Mouse (Mus musculus) MEL (cell line): Measurements from ENCODE around the gene Sec16a. TPM values are rescaled to one million over a fixed set of nuclear protein-coding genes. Genes with fewer than 3 reads are reported as not detected.

Experiments used
- DNase-seq: peaks from one replicate; pipeline ENCODE4 v3.0.0; 2011; ENCODE audit warnings: low read depth, low spot score
- H3K27ac ChIP-seq: 2 replicates; pipeline ENCODE4 v1.5.1; 2012; ENCODE audit warnings: low read depth, mild to moderate bottlenecking, control low read depth, low read length, moderate library complexity; ENCODE audit not compliant: control insufficient read depth
- H3K27me3 ChIP-seq, 2 experiments: fragments of 150-350 bp in 1 of 2; sonication (generic) in 1 of 2; 2 replicates each; pipeline ENCODE4 v1.6.1; 2012; ENCODE audit warnings: low read length in 2 of 2, mild to moderate bottlenecking in 2 of 2, improper control_type of control experiment in 1 of 2, moderate library complexity in 1 of 2; ENCODE audit not compliant: insufficient read depth in 2 of 2, control insufficient read depth in 1 of 2
- H3K36me3 ChIP-seq, 2 experiments: 2 replicates each; pipeline ENCODE4 v1.6.1; 2012 to 2014; ENCODE audit warnings: low read length in 2 of 2, improper control_type of control experiment in 1 of 2, inconsistent platforms in 1 of 2, mild to moderate bottlenecking in 1 of 2; ENCODE audit not compliant: insufficient read depth in 2 of 2, control insufficient read depth in 1 of 2
- H3K4me1 ChIP-seq, 2 experiments: fragments of 150-350 bp in 1 of 2; sonication (generic) in 1 of 2; 2 replicates each; pipeline ENCODE4 v1.6.1; 2012; ENCODE audit warnings: low read length in 2 of 2, improper control_type of control experiment in 1 of 2, mild to moderate bottlenecking in 1 of 2; ENCODE audit not compliant: insufficient read depth in 2 of 2, control insufficient read depth in 1 of 2
- H3K4me3 ChIP-seq, 2 experiments: fragments of 150-350 bp in 1 of 2; sonication (generic) in 1 of 2; 2 replicates each; pipeline ENCODE4 v1.5.1; 2012; ENCODE audit warnings: low read depth in 2 of 2, low read length in 2 of 2, mild to moderate bottlenecking in 2 of 2, moderate library complexity in 2 of 2, control low read depth in 1 of 2, improper control_type of control experiment in 1 of 2; ENCODE audit not compliant: control insufficient read depth in 1 of 2, insufficient read depth in 1 of 2
- H3K79me2 ChIP-seq: 2 replicates; pipeline ENCODE4 v1.6.1; 2012; ENCODE audit warnings: mild to moderate bottlenecking, low read length, moderate library complexity; ENCODE audit not compliant: control insufficient read depth, poor library complexity, insufficient read depth
- H3K9ac ChIP-seq: 2 replicates; pipeline ENCODE4 v1.6.1; 2012; ENCODE audit warnings: low read depth, mild to moderate bottlenecking, control low read depth, low read length, moderate library complexity; ENCODE audit not compliant: control insufficient read depth, poor library complexity, severe bottlenecking
- H3K9me3 ChIP-seq: fragments of 150-350 bp; sonication (generic); replicated peaks from 2 replicates; pipeline ENCODE4 v1.6.1; 2012; ENCODE audit warnings: mild to moderate bottlenecking, low read length, improper control_type of control experiment, moderate library complexity; ENCODE audit not compliant: insufficient read depth
- BHLHE40 ChIP-seq: IDR thresholded peaks from 2 replicates; pipeline ENCODE4 v1.6.1; 2012; ENCODE audit warnings: low read depth, mild to moderate bottlenecking, inconsistent platforms, low read length, improper control_type of control experiment, borderline replicate concordance
- CHD2 ChIP-seq: IDR thresholded peaks from 2 replicates; pipeline ENCODE4 v1.6.1; 2011; ENCODE audit warnings: low read length, improper control_type of control experiment
- CTCF ChIP-seq, 3 experiments: IDR thresholded peaks in 2 of 3; conservative IDR thresholded peaks in 1 of 3; 2 replicates each; pipeline ENCODE4 v1.5.1; 2011 to 2012; ENCODE audit warnings: low read length in 3 of 3, low read depth in 2 of 3, mild to moderate bottlenecking in 2 of 3, improper control_type of control experiment in 1 of 3, inconsistent platforms in 1 of 3, mixed read lengths in 1 of 3, moderate library complexity in 1 of 3; ENCODE audit not compliant: control insufficient read depth in 1 of 3, insufficient read depth in 1 of 3, poor library complexity in 1 of 3, severe bottlenecking in 1 of 3
- E2F4 ChIP-seq: IDR thresholded peaks from 2 replicates; pipeline ENCODE4 v1.6.1; 2011; ENCODE audit warnings: low read depth, low read length, improper control_type of control experiment, borderline replicate concordance
- ELF1 ChIP-seq: IDR thresholded peaks from 2 replicates; pipeline ENCODE4 v1.6.1; 2014; ENCODE audit warnings: low read depth, mild to moderate bottlenecking, inconsistent platforms, low read length, improper control_type of control experiment, moderate library complexity
- EP300 ChIP-seq, 2 experiments: IDR thresholded peaks; 2 replicates each; pipeline ENCODE4 v1.6.1; 2011; ENCODE audit warnings: improper control_type of control experiment in 2 of 2, low read length in 2 of 2, low read depth in 1 of 2, mild to moderate bottlenecking in 1 of 2
- ETS1 ChIP-seq: IDR thresholded peaks from 2 replicates; pipeline ENCODE4 v1.6.1; 2012; ENCODE audit warnings: low read depth, mild to moderate bottlenecking, inconsistent platforms, low read length, improper control_type of control experiment, moderate library complexity
- GABPA ChIP-seq: IDR thresholded peaks from 2 replicates; pipeline ENCODE4 v1.6.1; 2012; ENCODE audit warnings: low read depth, mild to moderate bottlenecking, inconsistent platforms, low read length, improper control_type of control experiment, moderate library complexity
- GATA1 ChIP-seq: IDR thresholded peaks from 2 replicates; pipeline ENCODE4 v1.6.1; 2011; ENCODE audit warnings: low read depth, low read length, improper control_type of control experiment
- JUND ChIP-seq: IDR thresholded peaks from 2 replicates; pipeline ENCODE4 v1.6.1; 2011; ENCODE audit warnings: low read depth, mild to moderate bottlenecking, improper control_type of control experiment, low read length
- KAT2A ChIP-seq: conservative IDR thresholded peaks from 2 replicates; pipeline ENCODE4 v1.6.1; 2012; ENCODE audit warnings: low read depth, low read length, improper control_type of control experiment, inconsistent platforms
- MAFK ChIP-seq: IDR thresholded peaks from 2 replicates; pipeline ENCODE4 v1.6.1; 2011; ENCODE audit warnings: low read depth, mild to moderate bottlenecking, low read length, improper control_type of control experiment, borderline replicate concordance
- MAX ChIP-seq: IDR thresholded peaks from 2 replicates; pipeline ENCODE4 v1.6.1; 2011; ENCODE audit warnings: low read length, improper control_type of control experiment
- MAZ ChIP-seq: IDR thresholded peaks from 2 replicates; pipeline ENCODE4 v1.6.1; 2012; ENCODE audit warnings: low read depth, mild to moderate bottlenecking, inconsistent platforms, low read length, improper control_type of control experiment
- MEF2A ChIP-seq: IDR thresholded peaks from 2 replicates; pipeline ENCODE4 v1.6.1; 2014; ENCODE audit warnings: low read depth, mild to moderate bottlenecking, inconsistent platforms, low read length, improper control_type of control experiment; ENCODE audit not compliant: poor library complexity, insufficient replicate concordance, severe bottlenecking; ENCODE audit errors: extremely low read depth
- NELFE ChIP-seq: IDR thresholded peaks from 2 replicates; pipeline ENCODE4 v1.6.1; 2011; ENCODE audit warnings: low read depth, low read length, improper control_type of control experiment
- NRF1 ChIP-seq: IDR thresholded peaks from 2 replicates; pipeline ENCODE4 v1.6.1; 2014; ENCODE audit warnings: low read depth, mild to moderate bottlenecking, inconsistent platforms, low read length, improper control_type of control experiment, moderate library complexity; ENCODE audit not compliant: poor library complexity, insufficient read depth, severe bottlenecking
- POLR2AphosphoS2 ChIP-seq: IDR thresholded peaks from 2 replicates; pipeline ENCODE4 v1.6.1; 2011; ENCODE audit warnings: low read length, improper control_type of control experiment
- POLR2AphosphoS5 ChIP-seq: IDR thresholded peaks from 2 replicates; pipeline ENCODE4 v1.6.1; 2012; ENCODE audit warnings: low read depth, borderline replicate concordance, mild to moderate bottlenecking, inconsistent platforms, low read length, moderate library complexity, mixed read lengths
- SMC3 ChIP-seq: IDR thresholded peaks from 2 replicates; pipeline ENCODE4 v1.6.1; 2011; ENCODE audit warnings: low read depth, low read length, improper control_type of control experiment
- TAL1 ChIP-seq: IDR thresholded peaks from 2 replicates; pipeline ENCODE4 v1.6.1; 2012; ENCODE audit warnings: mild to moderate bottlenecking, inconsistent platforms, low read length, moderate library complexity, mixed read lengths
- ZNF384 ChIP-seq: IDR thresholded peaks from 2 replicates; pipeline ENCODE4 v1.6.1; 2012; ENCODE audit warnings: low read depth, mild to moderate bottlenecking, inconsistent platforms, low read length, improper control_type of control experiment
- polyA plus RNA-seq, 2 experiments: library from polyadenylated mRNA; stranded (reverse) in 1 of 2; unstranded in 1 of 2; fragments of >175 nt in 1 of 2; fragments of >200 nt in 1 of 2; gene quantifications; 2 replicates each; pipeline versions ENCODE4 v1.2.1 to v1.2.4; 2012; ENCODE audit warnings: low replicate concordance in 2 of 2, low read depth in 1 of 2; ENCODE audit not compliant: insufficient read length in 2 of 2, insufficient read depth in 1 of 2, missing spikeins in 1 of 2
- total RNA-seq: library from RNA; depleted of rRNA; stranded (reverse); fragments of 300-350 nt; gene quantifications from 2 replicates; pipeline ENCODE4 v1.2.3, GENCODE M21; 2012

Sec16a gene
- total and polyA plus RNA-seq, 3 experiments, result 20.3 to 38.0 TPM; not detected in 1

GRCm38 (mm10) chr2:26459478-26459877, 14.5 kb upstream of the Sec16a start:
- TF ChIP-seq NRF1 (no peak), MEF2A (no peak), TAL1 (no peak), E2F4 (no peak), KAT2A (no peak), GABPA (no peak), GATA1 (no peak), POLR2AphosphoS2 (no peak), MAX (no peak), ETS1 (no peak), JUND (no peak), POLR2AphosphoS5 (no peak), CHD2 (no peak), MAFK (no peak), SMC3 (no peak), EP300 (IDR thresholded peaks at IDR 0.05; ENCODE audit: low read depth in 1 of 2, low read length in 2 of 2) (no peak)
- Histone ChIP-seq H3K36me3 (no peaks in the 10 kb centered on the region), H3K9ac (no peak overlapping the region)

GRCm38 (mm10) chr2:26458402-26459124, 13.5 kb upstream of the Sec16a start:
- Histone ChIP-seq H3K9me3 (no peaks in the 10 kb centered on the region), H3K4me3 (no peak overlapping the region), H3K27me3 (no peaks in the 10 kb centered on the region), H3K36me3 (no peaks in the 10 kb centered on the region), H3K9ac (no peak overlapping the region), H3K79me2 (no peaks in the 10 kb centered on the region), H3K4me1 (no peaks in the 10 kb centered on the region), H3K27ac (no peak overlapping the region)
- DNase-seq, result no peak
- TF ChIP-seq ZNF384 (no peak), BHLHE40 (no peak), ELF1 (no peak), GATA1 (no peak), NELFE (no peak), MAZ (no peak), CHD2 (peak; percentile 47), CTCF (IDR thresholded peaks at IDR 0.05 in 2 of 3, conservative IDR thresholded peaks at IDR 0.05 in 1 of 3; ENCODE audit: control insufficient read depth in 1 of 3, insufficient read depth in 1 of 3, low read depth in 2 of 3, low read length in 3 of 3, poor library complexity in 1 of 3, severe bottlenecking in 1 of 3) (no peak)

More at GRCm38 (mm10) chr2:26459478-26459877, 14.5 kb upstream of the Sec16a start:
- H3K27me3 ChIP-seq, result no peaks in the 10 kb centered on the region
- no peak for DNase-seq
- H3K27ac ChIP-seq, result no peak overlapping the region
- no peak overlapping the region for H3K4me3 ChIP-seq
- H3K4me1 ChIP-seq, result no peaks in the 10 kb centered on the region
- H3K9me3 ChIP-seq, result no peaks in the 10 kb centered on the region
- H3K79me2 ChIP-seq, result no peaks in the 10 kb centered on the region
